Mouse (Mus musculus): ENCODE measurements at regions not wholly inside any gene's neighbourhood (a gene's known extent, or its start where the extent isn't known, plus 50 kb on each side); places are given as distances from the start of the nearest gene placed in this dataset.

- no peak overlapping the region for H3K4me3 ChIP-seq (ENCODE audit: insufficient read depth, low read depth, low read length)
- H3K27ac ChIP-seq (replicated peaks; ENCODE audit: low read depth, low read length): no peak overlapping the region
- no peaks in the 10 kb centered on the region for H3K4me1 ChIP-seq (ENCODE audit: control insufficient read depth, insufficient read depth, insufficient read length, low read length)
Measured at GRCm38 (mm10) chr1:128824916-128825683, 233.0 kb upstream of the Cxcr4 start.

GRCm38 (mm10) chr1:128824235-128824634 is 232.1 kb upstream of the Cxcr4 start:
- H3K4me3 ChIP-seq (ENCODE audit: insufficient read depth, low read depth, low read length): no peak overlapping the region
- no peaks in the 10 kb centered on the region for H3K4me1 ChIP-seq (ENCODE audit: control insufficient read depth, insufficient read depth, insufficient read length, low read length)
- H3K27ac ChIP-seq (replicated peaks; ENCODE audit: low read depth, low read length): no peak overlapping the region

GRCm38 (mm10) chr1:128821991-128822390 is 229.9 kb upstream of the Cxcr4 start:
- Histone ChIP-seq H3K4me3 (ENCODE audit: insufficient read depth, low read depth, low read length) (no peak overlapping the region), H3K4me1 (ENCODE audit: control insufficient read depth, insufficient read depth, insufficient read length, low read length) (no peaks in the 10 kb centered on the region), H3K27ac (replicated peaks; ENCODE audit: low read depth, low read length) (no peak overlapping the region)

GRCm38 (mm10) chr1:128820527-128820926 is 228.4 kb upstream of the Cxcr4 start:
- no peaks in the 10 kb centered on the region for H3K4me1 ChIP-seq (ENCODE audit: control insufficient read depth, insufficient read depth, insufficient read length, low read length)
- H3K4me3 ChIP-seq (ENCODE audit: insufficient read depth, low read depth, low read length): no peak overlapping the region
- no peak overlapping the region for H3K27ac ChIP-seq (replicated peaks; ENCODE audit: low read depth, low read length)

- Histone ChIP-seq H3K27ac (replicated peaks; ENCODE audit: low read depth, low read length) (no peak overlapping the region), H3K4me1 (ENCODE audit: control insufficient read depth, insufficient read depth, insufficient read length, low read length) (no peaks in the 10 kb centered on the region), H3K4me3 (ENCODE audit: insufficient read depth, low read depth, low read length) (no peak overlapping the region)
Measured at GRCm38 (mm10) chr1:128819611-128820010, 227.5 kb upstream of the Cxcr4 start.

- Histone ChIP-seq H3K4me3 (ENCODE audit: insufficient read depth, low read depth, low read length) (no peak overlapping the region), H3K4me1 (ENCODE audit: control insufficient read depth, insufficient read depth, insufficient read length, low read length) (no peaks in the 10 kb centered on the region), H3K27ac (replicated peaks; ENCODE audit: low read depth, low read length) (no peak overlapping the region)
Measured at GRCm38 (mm10) chr1:128813379-128813778, 221.3 kb upstream of the Cxcr4 start.

GRCm38 (mm10) chr1:128810860-128811259 is 218.8 kb upstream of the Cxcr4 start:
- Histone ChIP-seq H3K4me1 (ENCODE audit: control insufficient read depth, insufficient read depth, insufficient read length, low read length) (no peaks in the 10 kb centered on the region), H3K4me3 (ENCODE audit: insufficient read depth, low read depth, low read length) (no peak overlapping the region), H3K27ac (replicated peaks; ENCODE audit: low read depth, low read length) (no peak overlapping the region)

- Histone ChIP-seq H3K27ac (replicated peaks; ENCODE audit: low read depth, low read length) (no peak overlapping the region), H3K4me1 (ENCODE audit: control insufficient read depth, insufficient read depth, insufficient read length, low read length) (no peaks in the 10 kb centered on the region), H3K4me3 (ENCODE audit: insufficient read depth, low read depth, low read length) (no peak overlapping the region)
Measured at GRCm38 (mm10) chr1:128810094-128810493, 218.0 kb upstream of the Cxcr4 start.

- no peak overlapping the region for H3K27ac ChIP-seq (replicated peaks; ENCODE audit: low read depth, low read length)
Measured at GRCm38 (mm10) chr1:128809601-128810000, 217.5 kb upstream of the Cxcr4 start.

GRCm38 (mm10) chr1:128808599-128808998 is 216.5 kb upstream of the Cxcr4 start:
- Histone ChIP-seq H3K4me3 (ENCODE audit: insufficient read depth, low read depth, low read length) (no peak overlapping the region), H3K4me1 (ENCODE audit: control insufficient read depth, insufficient read depth, insufficient read length, low read length) (no peaks in the 10 kb centered on the region), H3K27ac (replicated peaks; ENCODE audit: low read depth, low read length) (no peak overlapping the region)

More at GRCm38 (mm10) chr1:128809601-128810000, 217.5 kb upstream of the Cxcr4 start:
- no peaks in the 10 kb centered on the region for H3K4me1 ChIP-seq (ENCODE audit: control insufficient read depth, insufficient read depth, insufficient read length, low read length)
- no peak overlapping the region for H3K4me3 ChIP-seq (ENCODE audit: insufficient read depth, low read depth, low read length)

- no peak overlapping the region for H3K4me3 ChIP-seq (ENCODE audit: insufficient read depth, low read depth, low read length)
- H3K4me1 ChIP-seq (ENCODE audit: control insufficient read depth, insufficient read depth, insufficient read length, low read length): no peaks in the 10 kb centered on the region
- no peak overlapping the region for H3K27ac ChIP-seq (replicated peaks; ENCODE audit: low read depth, low read length)
Measured at GRCm38 (mm10) chr1:128805687-128806653, 213.9 kb upstream of the Cxcr4 start.

GRCm38 (mm10) chr1:128803433-128804060 is 211.5 kb upstream of the Cxcr4 start:
- no peaks in the 10 kb centered on the region for H3K4me1 ChIP-seq (ENCODE audit: control insufficient read depth, insufficient read depth, insufficient read length, low read length)
- no peak overlapping the region for H3K4me3 ChIP-seq (ENCODE audit: insufficient read depth, low read depth, low read length)
- H3K27ac ChIP-seq (replicated peaks; ENCODE audit: low read depth, low read length): no peak overlapping the region

GRCm38 (mm10) chr1:128803058-128803432 is 211.0 kb upstream of the Cxcr4 start:
- H3K27ac ChIP-seq (replicated peaks; ENCODE audit: low read depth, low read length): no peak overlapping the region
- no peak overlapping the region for H3K4me3 ChIP-seq (ENCODE audit: insufficient read depth, low read depth, low read length)
- no peaks in the 10 kb centered on the region for H3K4me1 ChIP-seq (ENCODE audit: control insufficient read depth, insufficient read depth, insufficient read length, low read length)

- Histone ChIP-seq H3K27ac (replicated peaks; ENCODE audit: low read depth, low read length) (no peak overlapping the region), H3K4me3 (ENCODE audit: insufficient read depth, low read depth, low read length) (no peak overlapping the region), H3K4me1 (ENCODE audit: control insufficient read depth, insufficient read depth, insufficient read length, low read length) (no peaks in the 10 kb centered on the region)
Measured at GRCm38 (mm10) chr1:128798721-128799120, 206.6 kb upstream of the Cxcr4 start.

- no peak overlapping the region for H3K27ac ChIP-seq (replicated peaks; ENCODE audit: low read depth, low read length)
- H3K4me3 ChIP-seq (ENCODE audit: insufficient read depth, low read depth, low read length): no peak overlapping the region
- H3K4me1 ChIP-seq (ENCODE audit: control insufficient read depth, insufficient read depth, insufficient read length, low read length): no peaks in the 10 kb centered on the region
Measured at GRCm38 (mm10) chr1:128795654-128796053, 203.6 kb upstream of the Cxcr4 start.

Measured in brown adipose tissue, adult 24 weeks (tissue).